Mouse (Mus musculus): ENCODE results near the gene Rfx4. TPM values are rescaled to one million over a fixed set of nuclear protein-coding genes. Genes with fewer than 3 reads are reported as not detected.

The Rfx4 gene
- total and polyA plus RNA-seq, 2 experiments, result 1.8 to 5.1 TPM

DNA sequence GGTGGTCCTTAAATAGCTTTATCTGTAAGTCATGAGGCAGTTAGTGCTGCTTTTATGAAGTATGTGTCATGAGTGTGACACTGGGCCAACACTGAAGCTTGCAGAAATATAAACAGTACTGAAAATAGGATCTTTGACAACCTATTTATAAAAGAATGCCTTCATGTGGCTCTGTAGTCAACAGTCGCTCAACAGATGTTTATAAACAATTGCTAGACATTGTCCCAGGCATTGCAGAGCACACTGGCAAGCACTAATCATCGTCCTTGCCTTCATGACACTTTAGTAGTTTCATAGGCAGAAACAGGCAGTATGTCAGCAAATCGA lies 193.8 kb downstream of the Rfx4 start:
- Histone ChIP-seq H3K4me1 (ENCODE audit: control insufficient read depth, insufficient read depth, low read length) (no peaks in the 10 kb centered on the region), H3K36me3 (ENCODE audit: control insufficient read depth, insufficient read depth, low read length) (peaks cover 18% of the 10 kb centered on the region), H3K4me3 (ENCODE audit: insufficient read depth, low read depth, low read length) (no peak overlapping the region), H3K27ac (replicated peaks; ENCODE audit: insufficient read depth, low read depth, low read length) (no peak overlapping the region), H3K79me2 (ENCODE audit: control insufficient read depth, insufficient read depth, low read length) (peaks cover 3% of the 10 kb centered on the region; the same call in 1 of the 2 replicates), H3K9ac (ENCODE audit: low read depth, low read length) (no peak overlapping the region), H3K27me3 (ENCODE audit: control insufficient read depth, insufficient read depth, low read length) (no peaks in the 10 kb centered on the region)
- TF ChIP-seq CTCF (IDR thresholded peaks at IDR 0.05; ENCODE audit: low read depth, low read length), result no peak
- TF ChIP-seq POLR2A (IDR thresholded peaks at IDR 0.05; ENCODE audit: extremely low read depth, insufficient read depth, low read length), result no peak
- DNase-seq (ENCODE audit: extremely low read depth, low read depth, low spot score), result no peak
- 86% methylated on average over 3 of the region's 3 CpGs for WGBS

- 92% methylated on average over 4 of the region's 4 CpGs for WGBS
- no peak for DNase-seq (ENCODE audit: extremely low read depth, low read depth, low spot score)
- Histone ChIP-seq H3K27ac (replicated peaks; ENCODE audit: insufficient read depth, low read depth, low read length) (no peak overlapping the region), H3K9ac (ENCODE audit: low read depth, low read length) (no peak overlapping the region), H3K4me1 (ENCODE audit: control insufficient read depth, insufficient read depth, low read length) (peaks cover 2% of the 10 kb centered on the region; the same call in 1 of the 2 replicates), H3K27me3 (ENCODE audit: control insufficient read depth, insufficient read depth, low read length) (no peaks in the 10 kb centered on the region), H3K79me2 (ENCODE audit: control insufficient read depth, insufficient read depth, low read length) (peaks cover 4% of the 10 kb centered on the region; the same call in 1 of the 2 replicates), H3K36me3 (ENCODE audit: control insufficient read depth, insufficient read depth, low read length) (peaks cover 18% of the 10 kb centered on the region), H3K4me3 (ENCODE audit: insufficient read depth, low read depth, low read length) (no peak overlapping the region)
- no peak for TF ChIP-seq CTCF (IDR thresholded peaks at IDR 0.05; ENCODE audit: low read depth, low read length)
- no peak for TF ChIP-seq POLR2A (IDR thresholded peaks at IDR 0.05; ENCODE audit: extremely low read depth, insufficient read depth, low read length)
These were observed 194.5 kb downstream of the Rfx4 start for GRCm38 (mm10) chr10:84950384-84950783.

DNA sequence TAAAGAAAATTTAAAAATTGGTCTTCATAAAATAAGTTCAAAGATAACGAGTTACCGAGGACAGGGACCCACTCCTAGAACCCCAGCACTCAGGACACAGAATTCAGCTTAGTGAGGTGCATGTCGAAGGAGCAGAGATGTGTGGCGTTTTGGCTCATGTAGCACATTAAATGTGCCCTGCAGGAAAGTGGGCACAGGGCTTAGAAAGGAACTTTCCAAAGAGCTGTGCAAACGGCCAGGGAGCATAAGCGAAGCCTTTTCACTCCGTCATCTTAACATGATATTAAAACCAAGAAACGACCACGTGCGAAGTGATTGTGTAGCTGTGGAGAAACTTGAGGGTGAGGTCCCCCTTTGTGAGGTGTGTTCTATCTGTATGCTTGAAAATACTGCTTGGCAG lies 198.4 kb downstream of the Rfx4 start:
- Histone ChIP-seq H3K4me3 (ENCODE audit: insufficient read depth, low read depth, low read length) (no peak overlapping the region), H3K4me1 (ENCODE audit: control insufficient read depth, insufficient read depth, low read length) (peaks cover 2% of the 10 kb centered on the region; the same call in 1 of the 2 replicates), H3K9ac (ENCODE audit: low read depth, low read length) (no peak overlapping the region), H3K79me2 (ENCODE audit: control insufficient read depth, insufficient read depth, low read length) (peaks cover 4% of the 10 kb centered on the region; the same call in 1 of the 2 replicates), H3K27ac (replicated peaks; ENCODE audit: insufficient read depth, low read depth, low read length) (no peak overlapping the region), H3K36me3 (ENCODE audit: control insufficient read depth, insufficient read depth, low read length) (peaks cover 9% of the 10 kb centered on the region), H3K27me3 (ENCODE audit: control insufficient read depth, insufficient read depth, low read length) (no peaks in the 10 kb centered on the region)
- 97% methylated on average over 10 of the region's 10 CpGs for WGBS
- TF ChIP-seq CTCF (IDR thresholded peaks at IDR 0.05; ENCODE audit: low read depth, low read length) (no peak), POLR2A (IDR thresholded peaks at IDR 0.05; ENCODE audit: extremely low read depth, insufficient read depth, low read length) (no peak)
- DNase-seq (ENCODE audit: extremely low read depth, low read depth, low spot score), result no peak

Other genes starting within 250 kb of the Rfx4 start
- gene Ckap4, start 222.0 kb upstream of the Rfx4 start, total RNA-seq (2014; rRNA removed), result 0.83 and 1.5 TPM in 2 replicates
- gene Ckap4, start 222.0 kb upstream of the Rfx4 start, polyA plus RNA-seq (2012; rRNA removed), result 1.5 TPM in 2 replicates
- gene Tcp11l2, start 179.4 kb upstream of the Rfx4 start, total RNA-seq (2014; rRNA removed), result 30.8 and 36.5 TPM in 2 replicates
- gene Tcp11l2, start 179.4 kb upstream of the Rfx4 start, polyA plus RNA-seq (2012; rRNA removed), result 20.6 and 21.6 TPM in 2 replicates
- 9.5 and 10.7 TPM in 2 replicates for gene Polr3b, start 133.8 kb upstream of the Rfx4 start, total RNA-seq (2014; rRNA removed)
- 2.7 and 3.2 TPM in 2 replicates for gene Polr3b, start 133.8 kb upstream of the Rfx4 start, polyA plus RNA-seq (2012; rRNA removed)
- gene Ric8b, start 161.6 kb downstream of the Rfx4 start, total RNA-seq (2014; rRNA removed), result 7.1 and 8.7 TPM in 2 replicates
- gene Ric8b, start 161.6 kb downstream of the Rfx4 start, polyA plus RNA-seq (2012; rRNA removed), result 4.1 and 5.1 TPM in 2 replicates

Data from liver, adult 2 months (tissue).